Comparison of ENCODE assay signal across 10 mouse cellular contexts in the genomic region with DNA sequence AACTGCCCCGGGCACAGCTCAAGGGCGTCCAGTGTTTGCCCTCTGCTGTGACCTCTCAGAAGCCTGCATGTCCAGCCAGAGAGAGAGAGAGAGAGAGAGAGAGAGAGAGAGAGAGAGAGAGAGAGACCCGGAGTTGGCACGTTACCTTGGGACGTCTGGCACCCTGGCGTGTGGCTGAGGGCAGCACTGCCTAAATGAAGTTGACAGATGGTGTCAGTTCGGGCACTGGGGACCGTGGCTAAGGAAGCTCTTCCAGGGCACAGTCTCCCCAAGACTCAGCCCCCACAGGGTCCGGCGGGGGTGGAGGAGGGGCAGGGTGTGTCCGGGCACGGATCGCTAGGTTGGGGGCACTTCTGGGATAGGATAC. TPM values are rescaled to one million over a fixed set of nuclear protein-coding genes. Genes with fewer than 3 reads are reported as not detected.
DNase-seq lines count a peak whose midpoint lies in the region; ATAC-seq and TF ChIP-seq lines count a peak whose summit lies in the region.
"Had no signal": no experiment of that assay in that cellular context is flagged by ENCODE, and none has a peak within 500 bp of the region (broad histone marks: within the 10 kb centered on the region; RNA-seq: fewer than 3 reads in every experiment).

No protein-coding gene starts in this region.

- H3K36me3 ChIP-seq in forebrain, embryonic 15.5 days, result no peaks in the 10 kb centered on the region
- H3K36me3 ChIP-seq in liver, postnatal 0 days (replicated peaks; ENCODE audit: insufficient read depth, low read length), result no peaks in the 10 kb centered on the region
- H3K36me3 ChIP-seq in stomach, postnatal 0 days (ENCODE audit: control insufficient read depth, insufficient read depth, low read length), result no peaks in the 10 kb centered on the region

- peak overlapping the region; percentile 43 for H3K4me3 ChIP-seq in lung, adult 2 months (replicated peaks; ENCODE audit: extremely low read depth, low read depth, low read length)
- H3K4me3 ChIP-seq in forebrain, embryonic 15.5 days, result peak overlapping the region; percentile 45
- H3K4me3 ChIP-seq in liver, postnatal 0 days (ENCODE audit: low read depth, low read length), result peak overlapping the region; percentile 35
- peak overlapping the region; percentile 67 for H3K4me3 ChIP-seq in stomach, postnatal 0 days (ENCODE audit: low read depth, low read length)

- ATAC-seq in forebrain, embryonic 15.5 days (replicated peaks), result peak; percentile 27; the same call in 1 of the 2 replicates
- ATAC-seq in liver, postnatal 0 days, result no peak
- ATAC-seq in stomach, postnatal 0 days (ENCODE audit: low FRiP score, low TSS enrichment), result no peak

- H3K27ac ChIP-seq in forebrain, embryonic 15.5 days (replicated peaks), result no peak overlapping the region
- H3K27ac ChIP-seq in liver, postnatal 0 days (ENCODE audit: low read depth), result no peak overlapping the region
- H3K27ac ChIP-seq in stomach, postnatal 0 days (replicated peaks), result peak overlapping the region; percentile 93

- H3K4me1 ChIP-seq in lung, adult 2 months (ENCODE audit: control insufficient read depth, insufficient read depth, low read length), result no peaks in the 10 kb centered on the region; the same call in none of the 2 replicates
- peaks cover 41% of the 10 kb centered on the region for H3K4me1 ChIP-seq in forebrain, embryonic 15.5 days
- peaks cover 20% of the 10 kb centered on the region for H3K4me1 ChIP-seq in liver, postnatal 0 days (ENCODE audit: insufficient read depth)
- H3K4me1 ChIP-seq in stomach, postnatal 0 days (replicated peaks; ENCODE audit: control insufficient read depth, insufficient read depth), result no peaks in the 10 kb centered on the region

- no peaks in the 10 kb centered on the region for H3K9me3 ChIP-seq in forebrain, embryonic 15.5 days
- H3K9me3 ChIP-seq in liver, postnatal 0 days (ENCODE audit: low read length), result no peaks in the 10 kb centered on the region
- no peaks in the 10 kb centered on the region for H3K9me3 ChIP-seq in stomach, postnatal 0 days (ENCODE audit: control insufficient read depth, low read length)

- peaks cover 93% of the 10 kb centered on the region for H3K27me3 ChIP-seq in forebrain, embryonic 15.5 days
- peaks cover 99% of the 10 kb centered on the region for H3K27me3 ChIP-seq in liver, postnatal 0 days (ENCODE audit: insufficient read depth, low read length)
- peaks cover 10% of the 10 kb centered on the region; the same call in 1 of the 2 replicates for H3K27me3 ChIP-seq in stomach, postnatal 0 days (ENCODE audit: control insufficient read depth, insufficient read depth, low read length)

- TF ChIP-seq EP300 in liver, postnatal 0 days (IDR thresholded peaks at IDR 0.05; ENCODE audit: low read depth), result no peak
- TF ChIP-seq EP300 in stomach, postnatal 0 days (optimal IDR thresholded peaks at IDR 0.05), result no peak

- H3K9ac ChIP-seq in forebrain, embryonic 15.5 days (replicated peaks), result no peak overlapping the region
- H3K9ac ChIP-seq in liver, postnatal 0 days (replicated peaks), result no peak overlapping the region
- H3K9ac ChIP-seq in stomach, postnatal 0 days (ENCODE audit: low read length), result peak overlapping the region; percentile 84

- WGBS in lung, adult 2 months, result 2% methylated on average over 13 of the region's 13 CpGs
- 1% methylated on average over 13 of the region's 13 CpGs for WGBS in forebrain, embryonic 15.5 days
- WGBS in liver, postnatal 0 days (ENCODE audit: insufficient replicate concordance), result 1% methylated on average over 13 of the region's 13 CpGs
- 2% methylated on average over 13 of the region's 13 CpGs for WGBS in stomach, postnatal 0 days

- peak overlapping the region; percentile 89 for H3K4me2 ChIP-seq in forebrain, embryonic 15.5 days (replicated peaks)
- H3K4me2 ChIP-seq in liver, postnatal 0 days (ENCODE audit: low read depth, low read length), result peak overlapping the region; percentile 57
- peak overlapping the region; percentile 75 for H3K4me2 ChIP-seq in stomach, postnatal 0 days (replicated peaks; ENCODE audit: low read depth)

- TF ChIP-seq POLR2A in lung, adult 2 months (IDR thresholded peaks at IDR 0.05; ENCODE audit: borderline replicate concordance, extremely low read depth, low read depth, low read length), result no peak

- no peak for TF ChIP-seq CTCF in lung, adult 2 months (IDR thresholded peaks at IDR 0.05; ENCODE audit: insufficient read depth, low read length)
- TF ChIP-seq CTCF in liver, postnatal 0 days (IDR thresholded peaks at IDR 0.05; ENCODE audit: low read depth), result no peak
- no peak for TF ChIP-seq CTCF in stomach, postnatal 0 days (IDR thresholded peaks at IDR 0.05; ENCODE audit: low read depth)

- DNase-seq in lung, adult 2 months, result no peak
- DNase-seq in lung, postnatal 14 days, result no peak
- no peak for DNase-seq in liver, postnatal 0 days
- DNase-seq in stomach, postnatal 0 days (ENCODE audit: low spot score), result no peak
- DNase-seq in adrenal gland, postnatal 10 days, result no peak
- no peak for DNase-seq in ovary, postnatal 14 days (ENCODE audit: low spot score)

RNA-seq across cellular contexts. Expression of a gene that starts 0.7 kb away (rescaled TPM):
- polyA plus RNA-seq in lung, adult 2 months (2012; rRNA removed), result 64.7 and 69.8 TPM in 2 replicates
- polyA plus RNA-seq in forebrain, embryonic 15.5 days (2015; fragmentation: Nextera tagmentation; extraction: Ambion mirVana), result 4.3 and 4.8 TPM in 2 replicates
- polyA plus RNA-seq in liver, postnatal 0 days (2015; fragmentation: Nextera tagmentation; extraction: Ambion mirVana), result not detected in 2 replicates
- polyA plus RNA-seq in stomach, postnatal 0 days (2015; fragmentation: Nextera tagmentation; extraction: Ambion mirVana), result 10.0 and 12.5 TPM in 2 replicates
- not detected for total RNA-seq in adrenal gland, postnatal 10 days (2021)
- total RNA-seq: adrenal gland, postnatal 25 days; granulocyte monocyte progenitor cell, adult 5-6 weeks; neutrophil, adult 5-6 weeks had no signal
